Mouse (Mus musculus) granulocyte monocyte progenitor cell, adult 5-6 weeks (primary cell): ENCODE results near the gene Mpv17l2. TPM values are rescaled to one million over a fixed set of nuclear protein-coding genes. Genes with fewer than 3 reads are reported as not detected.

Experiments used
- ATAC-seq: replicated peaks from 2 replicates; pipeline ENCODE4 v1.8.0; 2016; ENCODE audit warnings: mild to moderate bottlenecking, moderate TSS enrichment, inconsistent platforms; ENCODE audit not compliant: poor library complexity, severe bottlenecking
- total RNA-seq, 2 experiments: library from RNA; stranded (forward) in 1 of 2; stranded (reverse) in 1 of 2; fragments of 200-712, 200-1000 nt in 1 of 2; fragments of >200 nt in 1 of 2; fragmentation: Nextera tagmentation in 1 of 2; gene quantifications; 2 replicates each; pipeline ENCODE4 v1.2.3; 2014 to 2017

The Mpv17l2 gene
- 28.6 and 41.1 TPM in 2 replicates for total RNA-seq (2014; fragmentation: Nextera tagmentation)
- 9.0 and 9.3 TPM in 2 replicates for total RNA-seq (2017)

- ATAC-seq: peak; percentile 85
Observed at GRCm38 (mm10) chr8:70760775-70761406, at the start of gene Mpv17l2. Gene Mpv17l2, minus strand, starts transcription at chr8:70760946.

GRCm38 (mm10) chr8:70808955-70809701 lies 48.4 kb upstream of the Mpv17l2 start:
- no peak for ATAC-seq

GRCm38 (mm10) chr8:70808239-70808638 lies 47.5 kb upstream of the Mpv17l2 start, which contains the start of gene Il12rb1:
Gene Il12rb1, plus strand, starts transcription at chr8:70808449.
- 0 out of 2 replicates have a peak, but pooled peaks have one; percentile 2 for ATAC-seq

GRCm38 (mm10) chr8:70807304-70807703 lies 46.6 kb upstream of the Mpv17l2 start:
- ATAC-seq: no peak

GRCm38 (mm10) chr8:70806541-70806940 lies 45.8 kb upstream of the Mpv17l2 start:
- ATAC-seq: peak; percentile 62

- peak; percentile 61 for ATAC-seq
Observed at GRCm38 (mm10) chr8:70804481-70805206, 43.9 kb upstream of the Mpv17l2 start, which contains the start of gene Mast3. Gene Mast3, minus strand, starts transcription at chr8:70805054.

- ATAC-seq: peak; percentile 50
Observed at GRCm38 (mm10) chr8:70803761-70804480, 43.2 kb upstream of the Mpv17l2 start.

GRCm38 (mm10) chr8:70802786-70803510 lies 42.2 kb upstream of the Mpv17l2 start:
- no peak for ATAC-seq

GRCm38 (mm10) chr8:70801830-70802229 lies 41.1 kb upstream of the Mpv17l2 start:
- no peak for ATAC-seq

GRCm38 (mm10) chr8:70801156-70801555 lies 40.4 kb upstream of the Mpv17l2 start:
- ATAC-seq: peak; percentile 4; the same call in 1 of the 2 replicates

- ATAC-seq: no peak
Observed at GRCm38 (mm10) chr8:70800648-70801047, 39.9 kb upstream of the Mpv17l2 start.

GRCm38 (mm10) chr8:70798281-70798680 lies 37.5 kb upstream of the Mpv17l2 start:
- ATAC-seq: no peak

- peak; percentile 44 for ATAC-seq
Observed at GRCm38 (mm10) chr8:70797081-70798070, 36.6 kb upstream of the Mpv17l2 start.

GRCm38 (mm10) chr8:70796403-70797080 lies 35.8 kb upstream of the Mpv17l2 start:
- ATAC-seq: no peak

- ATAC-seq: no peak
Observed at GRCm38 (mm10) chr8:70795370-70795769, 34.6 kb upstream of the Mpv17l2 start.

GRCm38 (mm10) chr8:70794215-70794614 lies 33.5 kb upstream of the Mpv17l2 start:
- ATAC-seq: no peak

GRCm38 (mm10) chr8:70792700-70793099 lies 32.0 kb upstream of the Mpv17l2 start:
- ATAC-seq: peak; percentile 13
